Mouse (Mus musculus): ENCODE results near the gene Trim71. TPM values are rescaled to one million over a fixed set of nuclear protein-coding genes. Genes with fewer than 3 reads are reported as not detected.
A peak's percentile ranks its signal among the peaks of the same experiment; 100 is the strongest.

Trim71 gene
- total RNA-seq, 1 experiment, result 141 TPM

GRCm38 (mm10) chr9:114498218-114498617 is 66.0 kb downstream of the Trim71 start:
- no peak overlapping the region for H3K27ac ChIP-seq (ENCODE audit: insufficient read depth, low read depth, low read length, poor library complexity, severe bottlenecking)
- H3K9ac ChIP-seq (ENCODE audit: insufficient read depth, low read depth, low read length, poor library complexity, severe bottlenecking), result peak overlapping the region; percentile 9; the same call in 1 of the 2 replicates
- TF ChIP-seq CHD2 (IDR thresholded peaks at IDR 0.05; ENCODE audit: low read depth, low read length) (no peak), MAFK (IDR thresholded peaks at IDR 0.05; ENCODE audit: insufficient read depth, low read depth, low read length) (no peak), ZC3H11A (IDR thresholded peaks at IDR 0.05; ENCODE audit: borderline replicate concordance, low read depth, low read length) (peak; percentile 51; the same call in 1 of the 2 replicates), ZNF384 (IDR thresholded peaks at IDR 0.05; ENCODE audit: low read depth, low read length) (no peak), HCFC1 (IDR thresholded peaks at IDR 0.05; ENCODE audit: borderline replicate concordance, insufficient read depth, low read length) (no peak)
- no peaks in the 10 kb centered on the region for H3K36me3 ChIP-seq (ENCODE audit: control insufficient read depth, insufficient read depth, low read length, poor library complexity, severe bottlenecking)
- DNase-seq (ENCODE audit: low read depth, low spot score), result peak; percentile 91
- in situ Hi-C loops (cut with MboI; ENCODE audit: low sequenced_read_pairs in 2 of 2, unreplicated experiment in 2 of 2), result loop anchor here in 1 of 2 experiments (25.0 kb wide), 1 partner anchor 186 kb away; no protein-coding TSS in a partner anchor
- no peaks in the 10 kb centered on the region for H3K9me3 ChIP-seq (ENCODE audit: control insufficient read depth, insufficient read depth, low read depth, low read length)
- peak overlapping the region; percentile 16 to 43; a peak in 2 of 4 replicates for H3K4me3 ChIP-seq (ENCODE audit: insufficient read depth in 1 of 2, low read depth in 1 of 2, low read length in 2 of 2, poor library complexity in 1 of 2, severe bottlenecking in 1 of 2)
- H3K4me1 ChIP-seq (ENCODE audit: control insufficient read depth in 2 of 2, insufficient read depth in 2 of 2, low read length in 2 of 2, poor library complexity in 1 of 2), result peaks cover 2 to 11% of the 10 kb centered on the region in 2 experiments; a peak in 3 of 4 replicates

- in situ Hi-C loops (cut with MboI; ENCODE audit: low sequenced_read_pairs in 2 of 2, unreplicated experiment in 2 of 2), result loop anchor here in 1 of 2 experiments (25.0 kb wide), 1 partner anchor 184 kb away; no protein-coding TSS in a partner anchor
- Histone ChIP-seq H3K4me3 (ENCODE audit: insufficient read depth in 1 of 2, low read depth in 1 of 2, low read length in 2 of 2, poor library complexity in 1 of 2, severe bottlenecking in 1 of 2) (no peak overlapping the region), H3K36me3 (ENCODE audit: control insufficient read depth, insufficient read depth, low read length, poor library complexity, severe bottlenecking) (no peaks in the 10 kb centered on the region), H3K4me1 (ENCODE audit: control insufficient read depth in 2 of 2, insufficient read depth in 2 of 2, low read length in 2 of 2, poor library complexity in 1 of 2) (peaks cover 2 to 6% of the 10 kb centered on the region in 2 experiments; a peak in 3 of 4 replicates), H3K9ac (ENCODE audit: insufficient read depth, low read depth, low read length, poor library complexity, severe bottlenecking) (no peak overlapping the region), H3K9me3 (ENCODE audit: control insufficient read depth, insufficient read depth, low read depth, low read length) (no peaks in the 10 kb centered on the region), H3K27ac (ENCODE audit: insufficient read depth, low read depth, low read length, poor library complexity, severe bottlenecking) (no peak overlapping the region)
- TF ChIP-seq ZNF384 (IDR thresholded peaks at IDR 0.05; ENCODE audit: low read depth, low read length) (0 out of 2 replicates have a peak, but pooled peaks have one; percentile 48), MAFK (IDR thresholded peaks at IDR 0.05; ENCODE audit: insufficient read depth, low read depth, low read length) (no peak)
- DNase-seq (ENCODE audit: low read depth, low spot score), result no peak
Observed at GRCm38 (mm10) chr9:114496469-114496868, 67.7 kb downstream of the Trim71 start.

GRCm38 (mm10) chr9:114487481-114488258 is 76.5 kb downstream of the Trim71 start:
- Histone ChIP-seq H3K27ac (ENCODE audit: insufficient read depth, low read depth, low read length, poor library complexity, severe bottlenecking) (no peak overlapping the region), H3K9ac (ENCODE audit: insufficient read depth, low read depth, low read length, poor library complexity, severe bottlenecking) (no peak overlapping the region), H3K9me3 (ENCODE audit: control insufficient read depth, insufficient read depth, low read depth, low read length) (no peaks in the 10 kb centered on the region), H3K4me3 (ENCODE audit: insufficient read depth in 1 of 2, low read depth in 1 of 2, low read length in 2 of 2, poor library complexity in 1 of 2, severe bottlenecking in 1 of 2) (no peak overlapping the region), H3K36me3 (ENCODE audit: control insufficient read depth, insufficient read depth, low read length, poor library complexity, severe bottlenecking) (no peaks in the 10 kb centered on the region), H3K4me1 (ENCODE audit: control insufficient read depth in 2 of 2, insufficient read depth in 2 of 2, low read length in 2 of 2, poor library complexity in 1 of 2) (peaks cover 5 to 21% of the 10 kb centered on the region in 2 experiments)
- in situ Hi-C loops (cut with MboI; ENCODE audit: low sequenced_read_pairs in 2 of 2, unreplicated experiment in 2 of 2), result loop anchor here in 1 of 2 experiments (25.0 kb wide), 1 partner anchor 175 kb away; no protein-coding TSS in a partner anchor
- DNase-seq (ENCODE audit: low read depth, low spot score), result no peak
- no peak for TF ChIP-seq ZC3H11A (IDR thresholded peaks at IDR 0.05; ENCODE audit: borderline replicate concordance, low read depth, low read length)
- no peak for TF ChIP-seq HCFC1 (IDR thresholded peaks at IDR 0.05; ENCODE audit: borderline replicate concordance, insufficient read depth, low read length)
- no peak for TF ChIP-seq CHD2 (IDR thresholded peaks at IDR 0.05; ENCODE audit: low read depth, low read length)
- TF ChIP-seq MAFK (IDR thresholded peaks at IDR 0.05; ENCODE audit: insufficient read depth, low read depth, low read length), result no peak
- TF ChIP-seq ZNF384 (IDR thresholded peaks at IDR 0.05; ENCODE audit: low read depth, low read length), result no peak

- TF ChIP-seq ZNF384 (IDR thresholded peaks at IDR 0.05; ENCODE audit: low read depth, low read length) (no peak), CHD2 (IDR thresholded peaks at IDR 0.05; ENCODE audit: low read depth, low read length) (no peak), ZC3H11A (IDR thresholded peaks at IDR 0.05; ENCODE audit: borderline replicate concordance, low read depth, low read length) (no peak), HCFC1 (IDR thresholded peaks at IDR 0.05; ENCODE audit: borderline replicate concordance, insufficient read depth, low read length) (no peak), MAFK (IDR thresholded peaks at IDR 0.05; ENCODE audit: insufficient read depth, low read depth, low read length) (no peak)
- no peak for DNase-seq (ENCODE audit: low read depth, low spot score)
- H3K9me3 ChIP-seq (ENCODE audit: control insufficient read depth, insufficient read depth, low read depth, low read length), result no peaks in the 10 kb centered on the region
- H3K27ac ChIP-seq (ENCODE audit: insufficient read depth, low read depth, low read length, poor library complexity, severe bottlenecking), result no peak overlapping the region
- in situ Hi-C loops (cut with MboI; ENCODE audit: low sequenced_read_pairs in 2 of 2, unreplicated experiment in 2 of 2), result loop anchor here in 1 of 2 experiments (25.0 kb wide), 1 partner anchor 175 kb away; no protein-coding TSS in a partner anchor
- H3K36me3 ChIP-seq (ENCODE audit: control insufficient read depth, insufficient read depth, low read length, poor library complexity, severe bottlenecking), result no peaks in the 10 kb centered on the region
- no peak overlapping the region for H3K9ac ChIP-seq (ENCODE audit: insufficient read depth, low read depth, low read length, poor library complexity, severe bottlenecking)
- no peak overlapping the region for H3K4me3 ChIP-seq (ENCODE audit: insufficient read depth in 1 of 2, low read depth in 1 of 2, low read length in 2 of 2, poor library complexity in 1 of 2, severe bottlenecking in 1 of 2)
- H3K4me1 ChIP-seq (ENCODE audit: control insufficient read depth in 2 of 2, insufficient read depth in 2 of 2, low read length in 2 of 2, poor library complexity in 1 of 2), result peaks cover 5 to 21% of the 10 kb centered on the region in 2 experiments
Observed at GRCm38 (mm10) chr9:114486808-114487207, 77.4 kb downstream of the Trim71 start.

Measured in ES-E14 (cell line).